Mouse (Mus musculus) cerebellum, adult 2 months (tissue): ENCODE results near the gene Pex16. TPM values are rescaled to one million over a fixed set of nuclear protein-coding genes. Genes with fewer than 3 reads are reported as not detected.
A peak's percentile ranks its signal among the peaks of the same experiment; 100 is the strongest.

Source experiments
- DNase-seq, 2 experiments: peaks; one replicate each; pipeline ENCODE4 v3.0.0; 2021
- H3K27ac ChIP-seq: fragments of 200-500 bp; 2 replicates; pipeline ENCODE4 v1.5.1; 2012; ENCODE audit warnings: low read length, control low read depth, inconsistent platforms; ENCODE audit not compliant: insufficient read depth
- H3K27me3 ChIP-seq: fragments of 200-500 bp; 2 replicates; pipeline ENCODE4 v1.6.1; 2012; ENCODE audit warnings: inconsistent platforms, mild to moderate bottlenecking, low read length, moderate library complexity; ENCODE audit not compliant: control insufficient read depth, insufficient read depth
- H3K4me1 ChIP-seq: fragments of 200-500 bp; 2 replicates; pipeline ENCODE4 v1.6.1; 2011; ENCODE audit warnings: low read length; ENCODE audit not compliant: control insufficient read depth, insufficient read depth
- H3K4me3 ChIP-seq: fragments of 200-500 bp; replicated peaks from 2 replicates; pipeline ENCODE3; 2011; ENCODE audit warnings: mild to moderate bottlenecking, low read depth, low read length, control low read depth; ENCODE audit not compliant: insufficient read depth
- CTCF ChIP-seq: fragments of 200-500 bp; IDR thresholded peaks from 2 replicates; pipeline ENCODE4 v1.5.1; 2011; ENCODE audit warnings: low read depth, mild to moderate bottlenecking, control low read depth, low read length, moderate library complexity, borderline replicate concordance; ENCODE audit not compliant: insufficient read depth
- POLR2A ChIP-seq: fragments of 200-500 bp; IDR thresholded peaks from 2 replicates; pipeline ENCODE4 v1.6.1; 2011; ENCODE audit warnings: low read length, control low read depth, borderline replicate concordance; ENCODE audit not compliant: insufficient read depth
- WGBS: fragments of 180-500 bp; shearing (Covaris S2); methylation state at CpG from one replicate; pipeline ENCODE4 v1.1.7; 2018; 5-methylcytosine and 5-hydroxymethylcytosine counted together
- polyA plus RNA-seq: library from polyadenylated mRNA; depleted of rRNA; stranded (reverse); fragments of >200 nt; gene quantifications from 2 replicates; pipeline ENCODE4 v1.2.3, GENCODE M21; 2012

Pex16 gene
- polyA plus RNA-seq, 1 experiment = 60.7 TPM

DNA sequence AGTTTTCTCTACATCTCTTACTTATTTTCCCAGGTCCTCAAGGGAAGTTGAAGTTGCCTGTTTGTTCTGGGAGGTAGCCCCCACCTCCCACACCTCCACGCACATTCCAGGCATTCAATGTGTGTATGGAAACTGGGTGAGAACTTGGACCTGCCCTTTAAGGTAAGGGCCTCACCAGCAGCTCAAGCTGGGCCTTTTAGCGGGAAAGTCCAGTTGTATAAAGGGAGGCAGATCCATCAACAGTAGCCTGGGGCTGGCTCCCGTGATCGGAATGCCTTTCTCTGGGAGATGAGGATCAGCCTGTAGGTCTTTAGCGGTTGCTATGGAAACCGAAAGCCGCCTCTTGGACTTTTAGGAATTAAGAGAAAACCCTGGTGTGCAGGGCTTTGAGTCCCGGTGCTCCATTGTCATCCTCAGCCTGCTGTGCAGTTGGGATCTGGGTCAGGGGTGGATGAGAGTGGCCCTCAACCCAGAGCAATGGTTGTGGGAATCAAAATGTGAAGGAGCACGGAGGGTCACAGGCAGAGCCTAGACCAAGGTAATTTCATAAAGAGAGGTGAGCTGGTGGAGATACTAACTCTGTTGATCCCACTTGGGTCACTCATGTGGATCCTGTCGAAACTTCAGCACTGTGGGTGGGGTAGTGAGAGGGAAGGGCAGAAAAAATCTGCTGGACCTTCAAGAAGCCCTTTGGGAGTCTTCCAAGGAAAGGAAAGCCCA is 2.3 kb upstream of the Pex16 start:
- H3K27ac ChIP-seq = no peak overlapping the region
- TF ChIP-seq CTCF = no peak
- TF ChIP-seq POLR2A = no peak
- 63% methylated on average over 10 of the region's 10 CpGs for WGBS
- H3K27me3 ChIP-seq = no peaks in the 10 kb centered on the region
- H3K4me1 ChIP-seq = peaks cover 17% of the 10 kb centered on the region
- no peak for DNase-seq
- no peak overlapping the region for H3K4me3 ChIP-seq

DNA sequence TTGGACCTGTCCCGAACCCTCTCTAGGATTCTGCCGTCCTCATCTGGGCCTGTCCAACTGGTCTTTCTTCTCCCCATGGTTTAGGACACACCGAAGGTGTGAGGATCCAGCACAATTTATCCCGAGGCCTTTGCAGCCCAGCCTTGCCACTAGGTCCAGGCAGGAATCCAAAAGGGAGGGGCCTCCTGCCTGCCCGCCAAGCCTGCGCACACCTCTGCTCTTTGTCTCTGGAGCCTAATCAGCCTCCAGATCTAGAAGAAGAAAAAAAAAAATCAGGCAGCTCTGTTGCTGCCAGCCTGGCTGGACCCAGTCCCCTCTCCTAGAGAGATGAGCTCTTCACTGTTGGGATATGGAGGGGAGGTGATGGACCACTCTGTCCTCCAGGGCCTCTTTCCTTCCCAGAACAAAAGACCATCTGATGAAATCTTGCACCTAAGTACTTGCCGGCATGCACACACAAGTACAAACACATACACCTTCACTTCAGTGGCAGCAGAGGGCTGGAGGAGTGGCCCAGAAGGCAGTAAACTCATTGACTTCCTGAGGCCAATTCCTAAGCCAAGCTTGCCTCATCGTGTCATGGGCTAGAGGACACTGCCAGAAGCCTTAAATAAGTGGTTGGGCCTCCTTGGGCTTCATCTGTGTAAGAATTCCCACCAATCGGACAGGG is 1.6 kb upstream of the Pex16 start:
- Histone ChIP-seq H3K27ac (no peak overlapping the region), H3K4me3 (no peak overlapping the region), H3K27me3 (no peaks in the 10 kb centered on the region), H3K4me1 (peaks cover 17% of the 10 kb centered on the region)
- DNase-seq = peak; percentile 49 to 66
- WGBS = 40% methylated on average over 9 of the region's 9 CpGs
- no peak for TF ChIP-seq POLR2A
- no peak for TF ChIP-seq CTCF

- WGBS = 82% methylated on average over 11 of the region's 11 CpGs
- H3K4me3 ChIP-seq = no peak overlapping the region
- DNase-seq = no peak
- H3K27ac ChIP-seq = no peak overlapping the region
- no peaks in the 10 kb centered on the region for H3K27me3 ChIP-seq
- TF ChIP-seq POLR2A (no peak), CTCF (no peak)
- peaks cover 17% of the 10 kb centered on the region for H3K4me1 ChIP-seq
These were observed 1.1 kb upstream of the Pex16 start for GRCm38 (mm10) chr2:92373437-92373813.

DNA sequence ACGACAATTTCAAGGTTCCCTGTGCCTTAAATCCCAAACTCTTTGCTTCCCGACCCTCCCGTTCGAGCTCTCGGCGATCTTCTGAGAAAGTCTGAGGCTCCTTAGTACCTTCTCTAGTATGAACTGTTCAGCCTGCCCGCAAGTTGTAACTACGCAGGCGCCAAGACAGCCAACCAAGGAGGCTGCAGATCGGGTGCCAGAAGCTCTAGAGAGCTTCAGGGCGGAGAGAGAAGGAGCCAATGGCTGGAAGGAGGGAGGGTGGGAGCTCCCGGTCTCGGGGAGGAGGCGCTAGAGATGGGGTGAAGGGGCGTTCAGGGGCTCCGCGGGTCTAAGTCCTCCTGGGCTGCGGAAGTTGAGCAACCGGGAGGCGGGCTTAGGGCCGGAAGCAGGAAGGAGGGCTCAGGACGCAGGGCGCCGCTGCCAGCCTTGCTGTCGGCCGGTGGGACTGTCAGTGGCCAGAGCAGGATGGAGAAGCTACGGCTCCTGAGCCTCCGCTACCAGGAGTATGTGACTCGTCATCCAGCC is 685 bp downstream of the Pex16 start:
- TF ChIP-seq POLR2A = peak; percentile 86
- no peak for TF ChIP-seq CTCF
- WGBS = under 1% methylated on average over 29 of the region's 29 CpGs
- H3K4me1 ChIP-seq = peaks cover 18% of the 10 kb centered on the region
- peak overlapping the region; percentile 41 for H3K27ac ChIP-seq
- H3K4me3 ChIP-seq = peak overlapping the region; percentile 78
- peak; percentile 93 to 96 for DNase-seq
- H3K27me3 ChIP-seq = no peaks in the 10 kb centered on the region

DNA sequence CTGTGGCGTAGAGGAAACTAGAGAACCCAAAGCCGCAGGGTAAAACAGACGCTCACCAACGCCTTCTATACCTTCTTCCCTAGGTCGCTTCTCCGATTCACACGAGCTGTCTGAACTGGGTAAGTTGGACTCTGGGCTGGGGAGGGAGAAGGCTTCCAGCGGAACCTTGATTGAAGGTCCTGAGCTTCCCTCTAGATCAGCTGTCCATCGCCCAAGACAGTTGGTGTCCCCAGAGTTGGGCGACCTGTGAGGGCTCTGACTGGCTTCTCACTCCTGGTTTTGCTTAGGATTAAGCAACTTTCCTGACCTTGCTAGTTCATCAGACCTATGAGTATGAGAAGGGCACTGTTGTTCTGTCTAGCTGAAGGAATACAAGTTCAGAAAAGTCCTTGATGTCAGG is 1.3 kb downstream of the Pex16 start:
- Histone ChIP-seq H3K4me1 (peaks cover 20% of the 10 kb centered on the region), H3K27ac (peak overlapping the region; percentile 31; the same call in 1 of the 2 replicates)

GRCm38 (mm10) chr2:92376300-92376699 is 1.8 kb downstream of the Pex16 start:
- H3K4me3 ChIP-seq = peak overlapping the region; percentile 78
- peaks cover 21% of the 10 kb centered on the region for H3K4me1 ChIP-seq

More for the DNA sequence above, 1.3 kb downstream of the Pex16 start:
- Histone ChIP-seq H3K27me3 (no peaks in the 10 kb centered on the region), H3K4me3 (peak overlapping the region; percentile 78)
- TF ChIP-seq CTCF (no peak), POLR2A (no peak)
- WGBS = 3% methylated on average over 10 of the region's 10 CpGs
- DNase-seq = no peak

DNA sequence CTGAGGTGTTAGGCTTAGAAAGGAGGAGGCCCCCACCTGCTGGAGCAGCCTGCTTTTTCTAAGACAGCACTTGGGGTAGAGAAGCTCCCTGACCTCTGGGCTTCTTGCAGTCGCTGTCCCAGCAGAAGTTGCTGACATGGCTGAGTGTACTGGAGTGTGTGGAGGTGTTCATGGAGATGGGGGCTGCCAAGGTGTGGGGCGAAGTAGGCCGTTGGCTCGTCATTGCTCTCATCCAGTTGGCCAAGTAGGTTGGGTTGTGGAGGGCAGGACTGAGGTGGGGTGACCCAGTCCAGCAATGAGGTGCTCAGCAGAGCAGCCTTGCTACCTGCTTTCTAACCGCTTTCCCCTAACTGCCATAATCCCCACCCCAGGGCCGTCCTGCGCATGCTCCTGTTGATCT is 2.8 kb downstream of the Pex16 start:
- WGBS = 78% methylated on average over 7 of the region's 7 CpGs
- DNase-seq = no peak
- Histone ChIP-seq H3K4me3 (no peak overlapping the region), H3K27me3 (no peaks in the 10 kb centered on the region), H3K4me1 (peaks cover 31% of the 10 kb centered on the region), H3K27ac (no peak overlapping the region)
- TF ChIP-seq POLR2A (no peak), CTCF (no peak)

More at GRCm38 (mm10) chr2:92376300-92376699, 1.8 kb downstream of the Pex16 start:
- DNase-seq = peak in 1 of 2 experiments; percentile 10
- Histone ChIP-seq H3K27ac (no peak overlapping the region), H3K27me3 (no peaks in the 10 kb centered on the region)
- WGBS = 78% methylated on average over 6 of the region's 6 CpGs
- TF ChIP-seq POLR2A = no peak
- no peak for TF ChIP-seq CTCF

DNA sequence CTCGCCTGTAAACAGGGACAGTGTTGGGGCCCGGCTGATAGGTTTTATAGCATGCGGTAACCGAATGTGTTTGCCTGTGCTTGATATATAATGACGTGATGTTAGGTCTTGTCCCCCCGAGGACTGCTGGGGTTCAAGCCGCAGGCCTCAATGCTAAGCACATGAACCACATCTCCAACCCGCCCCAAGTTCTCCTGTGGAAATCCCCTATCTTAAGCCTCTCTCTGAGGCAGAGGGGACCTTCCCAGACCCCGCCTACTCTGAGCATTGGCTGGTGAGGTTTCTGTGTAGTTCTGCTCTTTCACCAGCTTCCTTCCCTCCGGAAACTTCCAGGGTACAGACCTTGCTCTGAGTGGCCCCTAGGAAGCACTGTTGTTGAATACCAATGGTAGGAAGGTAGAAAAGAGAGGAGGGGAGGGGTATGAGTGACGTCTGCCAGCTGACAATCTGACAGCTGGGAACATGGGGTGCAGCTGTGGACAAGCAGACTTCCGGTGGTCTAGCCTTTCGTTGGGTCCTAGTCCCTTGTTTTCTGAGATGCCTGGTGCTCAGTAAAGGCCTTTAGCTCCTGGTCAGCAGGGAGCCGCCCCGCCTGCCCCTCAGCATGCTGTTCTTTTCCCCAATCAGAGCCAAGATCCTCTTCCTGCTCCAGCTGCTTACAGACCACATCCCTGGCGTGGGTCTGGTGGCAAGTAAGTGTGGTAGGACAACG is 5.5 kb downstream of the Pex16 start:
- Histone ChIP-seq H3K27ac (peak overlapping the region; percentile 66; the same call in 1 of the 2 replicates), H3K4me1 (peaks cover 51% of the 10 kb centered on the region), H3K4me3 (no peak overlapping the region), H3K27me3 (no peaks in the 10 kb centered on the region)
- DNase-seq = no peak
- WGBS = 58% methylated on average over 17 of the region's 17 CpGs
- TF ChIP-seq CTCF (no peak), POLR2A (no peak)
